Mouse (Mus musculus) neural tube, embryonic 15.5 days (tissue): ENCODE measurements around the gene Lgals3. TPM values are rescaled to one million over a fixed set of nuclear protein-coding genes. Genes with fewer than 3 reads are reported as not detected.

Experiments
- ATAC-seq: fragments of 200-750 bp; cut with Nextera tagmentation; 2 replicates; pipeline ENCODE4 v1.8.0; 2017; ENCODE audit warnings: mild to moderate bottlenecking, moderate TSS enrichment, moderate library complexity; ENCODE audit not compliant: low FRiP score
- H3K27ac ChIP-seq: fragments of 300-500 bp; sonication (generic); replicated peaks from 2 replicates; pipeline ENCODE4 v1.5.1; 2015; ENCODE audit warnings: mild to moderate bottlenecking, inconsistent platforms
- H3K27me3 ChIP-seq: fragments of 300-500 bp; sonication (generic); replicated peaks from 2 replicates; pipeline ENCODE4 v1.6.1; 2015; ENCODE audit warnings: inconsistent platforms
- H3K36me3 ChIP-seq: fragments of 300-500 bp; sonication (generic); 2 replicates; pipeline ENCODE4 v1.6.1; 2015; ENCODE audit warnings: inconsistent platforms
- H3K4me1 ChIP-seq: fragments of 300-500 bp; sonication (generic); 2 replicates; pipeline ENCODE4 v1.6.1; 2015; ENCODE audit warnings: inconsistent platforms
- H3K4me2 ChIP-seq: fragments of 300-500 bp; sonication (generic); 2 replicates; pipeline ENCODE4 v1.6.1; 2015; ENCODE audit warnings: inconsistent platforms, mild to moderate bottlenecking, moderate library complexity
- H3K4me3 ChIP-seq: fragments of 300-500 bp; sonication (generic); replicated peaks from 2 replicates; pipeline ENCODE4 v1.5.1; 2015; ENCODE audit warnings: mild to moderate bottlenecking, inconsistent platforms
- H3K9ac ChIP-seq: fragments of 300-500 bp; sonication (generic); replicated peaks from 2 replicates; pipeline ENCODE4 v1.6.1; 2015; ENCODE audit warnings: mild to moderate bottlenecking, inconsistent platforms
- H3K9me3 ChIP-seq: fragments of 300-500 bp; sonication (generic); replicated peaks from 2 replicates; pipeline ENCODE4 v1.6.1; 2016; ENCODE audit warnings: inconsistent platforms
- WGBS: fragments of 180-500 bp; shearing (Covaris S2); methylation state at CpG from one replicate; pipeline ENCODE4 v1.1.7; 2015; ENCODE audit warnings: mixed read lengths; 5-methylcytosine and 5-hydroxymethylcytosine counted together
- polyA plus RNA-seq: library from polyadenylated mRNA; unstranded; fragments of >200 nt; fragmentation: Nextera tagmentation; extraction: Ambion mirVana; gene quantifications from 2 replicates; pipeline ENCODE4 v1.2.1, GENCODE M21; 2015

The Lgals3 gene
- polyA plus RNA-seq, 1 experiment from 2014 or later, result 5.0 TPM

DNA sequence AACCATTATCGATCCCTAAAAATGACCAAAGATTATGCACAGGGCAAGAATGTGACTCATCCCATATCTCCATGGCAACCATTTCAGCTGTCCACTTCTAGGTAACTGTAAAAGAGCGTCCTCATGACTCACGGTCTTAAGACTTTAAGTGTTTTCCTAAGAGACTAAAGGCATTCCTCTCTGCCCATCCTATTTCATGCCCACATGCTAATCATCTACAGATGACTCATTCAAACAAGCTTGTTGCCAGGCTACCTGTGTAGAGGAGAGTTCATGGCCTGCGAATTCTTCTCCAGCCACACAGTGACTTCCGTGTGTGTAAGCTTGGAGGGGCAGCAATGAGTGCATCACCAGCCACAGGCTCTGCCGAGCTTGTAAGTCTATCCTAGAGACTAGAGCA, 4.1 kb downstream of the Lgals3 start:
- WGBS, result 71% methylated on average over 6 of the region's 6 CpGs
- H3K4me1 ChIP-seq, result peaks cover 22% of the 10 kb centered on the region
- ATAC-seq, result no peak
- H3K9ac ChIP-seq, result no peak overlapping the region
- no peaks in the 10 kb centered on the region for H3K36me3 ChIP-seq
- H3K27ac ChIP-seq, result no peak overlapping the region
- no peak overlapping the region for H3K4me3 ChIP-seq
- peaks cover 26% of the 10 kb centered on the region for H3K27me3 ChIP-seq
- H3K4me2 ChIP-seq, result no peak overlapping the region
- H3K9me3 ChIP-seq, result no peaks in the 10 kb centered on the region

GRCm38 (mm10) chr14:47373728-47374678, 6.5 kb downstream of the Lgals3 start:
- H3K4me2 ChIP-seq, result peak overlapping the region; percentile 60
- H3K9me3 ChIP-seq, result no peaks in the 10 kb centered on the region
- H3K36me3 ChIP-seq, result no peaks in the 10 kb centered on the region
- ATAC-seq, result no peak
- no peak overlapping the region for H3K9ac ChIP-seq
- H3K27ac ChIP-seq, result no peak overlapping the region
- peaks cover 24% of the 10 kb centered on the region for H3K27me3 ChIP-seq
- H3K4me3 ChIP-seq, result peak overlapping the region; percentile 23
- H3K4me1 ChIP-seq, result peaks cover 9% of the 10 kb centered on the region
- WGBS, result 18% methylated on average over 44 of the region's 49 CpGs

GRCm38 (mm10) chr14:47376526-47376925, 9.0 kb downstream of the Lgals3 start:
- no peak for ATAC-seq

GRCm38 (mm10) chr14:47378336-47378735, 10.8 kb downstream of the Lgals3 start:
- no peak overlapping the region for H3K27ac ChIP-seq
- H3K4me2 ChIP-seq, result no peak overlapping the region
- ATAC-seq, result no peak
- no peak overlapping the region for H3K9ac ChIP-seq
- H3K27me3 ChIP-seq, result peaks cover 13% of the 10 kb centered on the region
- 84% methylated on average over 7 of the region's 7 CpGs for WGBS
- H3K9me3 ChIP-seq, result no peaks in the 10 kb centered on the region
- H3K36me3 ChIP-seq, result no peaks in the 10 kb centered on the region
- no peak overlapping the region for H3K4me3 ChIP-seq
- H3K4me1 ChIP-seq, result peaks cover 9% of the 10 kb centered on the region

More at GRCm38 (mm10) chr14:47376526-47376925, 9.0 kb downstream of the Lgals3 start:
- Histone ChIP-seq H3K27me3 (peaks cover 21% of the 10 kb centered on the region), H3K4me2 (no peak overlapping the region), H3K4me1 (peaks cover 9% of the 10 kb centered on the region), H3K9ac (no peak overlapping the region), H3K4me3 (no peak overlapping the region), H3K27ac (no peak overlapping the region), H3K36me3 (no peaks in the 10 kb centered on the region), H3K9me3 (no peaks in the 10 kb centered on the region)
- 86% methylated on average over 2 of the region's 2 CpGs for WGBS

DNA sequence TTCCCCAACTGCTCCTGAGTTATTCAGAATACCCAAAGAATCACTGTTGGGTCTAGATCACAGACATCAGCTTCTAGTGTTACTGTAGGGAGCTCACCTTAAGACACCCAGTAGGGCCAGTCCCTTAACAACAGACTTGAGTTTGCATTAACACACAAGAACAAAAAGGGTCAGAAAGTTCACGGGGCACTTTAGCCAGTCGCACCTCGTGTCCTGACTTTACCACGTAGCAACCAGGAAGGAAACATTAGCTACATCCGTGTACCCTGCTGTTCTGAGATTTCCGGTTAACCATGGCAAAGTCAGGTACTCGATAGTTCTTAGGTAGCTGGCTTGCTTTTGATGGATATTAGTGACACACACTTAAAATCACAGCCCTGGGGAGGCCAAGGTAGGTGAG, 16.4 kb downstream of the Lgals3 start:
- no peak overlapping the region for H3K27ac ChIP-seq
- H3K4me2 ChIP-seq, result no peak overlapping the region
- no peak overlapping the region for H3K9ac ChIP-seq
- no peaks in the 10 kb centered on the region for H3K36me3 ChIP-seq
- H3K9me3 ChIP-seq, result no peaks in the 10 kb centered on the region
- H3K4me1 ChIP-seq, result no peaks in the 10 kb centered on the region
- no peak for ATAC-seq
- no peaks in the 10 kb centered on the region for H3K27me3 ChIP-seq
- no peak overlapping the region for H3K4me3 ChIP-seq
- 83% methylated on average over 7 of the region's 7 CpGs for WGBS

DNA sequence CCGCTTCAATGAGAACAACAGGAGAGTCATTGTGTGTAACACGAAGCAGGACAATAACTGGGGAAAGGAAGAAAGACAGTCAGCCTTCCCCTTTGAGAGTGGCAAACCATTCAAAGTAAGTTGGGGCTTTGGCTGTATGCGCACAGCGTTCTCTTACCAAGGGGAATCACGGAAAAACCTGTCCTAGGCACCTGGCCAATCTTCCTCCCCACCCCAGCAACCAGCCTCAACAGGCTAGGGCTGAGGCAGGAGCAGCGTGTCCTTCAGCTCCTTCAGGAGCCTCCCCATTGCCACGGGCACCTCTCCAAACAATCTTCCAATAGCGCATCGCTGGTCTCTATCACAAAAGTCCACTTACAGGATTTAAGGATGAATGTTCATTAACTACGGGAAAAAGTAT, 17.1 kb downstream of the Lgals3 start:
- H3K36me3 ChIP-seq, result no peaks in the 10 kb centered on the region
- 80% methylated on average over 10 of the region's 10 CpGs for WGBS
- no peaks in the 10 kb centered on the region for H3K9me3 ChIP-seq
- H3K9ac ChIP-seq, result no peak overlapping the region
- H3K4me2 ChIP-seq, result no peak overlapping the region
- H3K27ac ChIP-seq, result no peak overlapping the region
- ATAC-seq, result no peak
- H3K4me3 ChIP-seq, result no peak overlapping the region
- H3K4me1 ChIP-seq, result no peaks in the 10 kb centered on the region
- H3K27me3 ChIP-seq, result no peaks in the 10 kb centered on the region

GRCm38 (mm10) chr14:47386125-47386524, 18.6 kb downstream of the Lgals3 start:
- Histone ChIP-seq H3K4me3 (no peak overlapping the region), H3K27ac (no peak overlapping the region), H3K4me1 (no peaks in the 10 kb centered on the region), H3K9ac (no peak overlapping the region), H3K4me2 (no peak overlapping the region), H3K36me3 (no peaks in the 10 kb centered on the region), H3K27me3 (no peaks in the 10 kb centered on the region), H3K9me3 (no peaks in the 10 kb centered on the region)
- WGBS, result 76% methylated on average over 11 of the region's 11 CpGs
- no peak for ATAC-seq

DNA sequence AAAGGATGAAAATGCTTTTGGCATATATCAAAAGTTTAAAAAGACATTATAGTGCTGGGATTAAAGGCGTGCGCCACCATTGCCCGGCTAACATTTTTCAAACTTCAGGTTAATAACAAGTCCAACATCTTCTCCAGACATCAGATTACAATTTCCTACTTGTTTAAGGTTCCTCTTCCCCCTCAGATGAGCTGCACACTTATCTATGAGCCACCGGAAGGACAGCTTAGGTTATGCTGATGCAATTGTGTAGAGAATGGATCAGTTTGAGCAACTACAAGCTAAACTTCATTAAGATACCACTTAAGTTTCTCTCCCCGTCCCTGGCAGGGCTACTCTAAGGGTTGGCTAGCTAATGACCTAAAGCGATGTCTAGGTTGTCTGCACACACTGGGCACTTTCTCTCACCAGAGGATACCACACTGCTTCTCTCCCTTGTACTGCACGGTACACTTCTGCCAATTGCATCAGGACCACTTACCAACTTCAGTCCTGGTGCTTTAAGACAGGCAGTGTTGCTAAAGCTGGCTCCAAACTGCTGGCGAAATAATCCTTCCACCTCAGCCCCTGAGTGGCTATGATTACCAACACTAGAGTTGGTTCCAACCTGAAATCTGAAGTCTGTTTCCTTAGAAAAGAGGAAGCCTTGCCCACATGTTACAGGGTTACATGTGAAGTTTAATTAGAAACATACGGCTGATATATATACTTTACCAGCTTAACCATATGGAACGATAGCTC, 26.0 kb downstream of the Lgals3 start:
- no peak for ATAC-seq
- 94% methylated on average over 10 of the region's 10 CpGs for WGBS
- H3K4me2 ChIP-seq, result no peak overlapping the region

DNA sequence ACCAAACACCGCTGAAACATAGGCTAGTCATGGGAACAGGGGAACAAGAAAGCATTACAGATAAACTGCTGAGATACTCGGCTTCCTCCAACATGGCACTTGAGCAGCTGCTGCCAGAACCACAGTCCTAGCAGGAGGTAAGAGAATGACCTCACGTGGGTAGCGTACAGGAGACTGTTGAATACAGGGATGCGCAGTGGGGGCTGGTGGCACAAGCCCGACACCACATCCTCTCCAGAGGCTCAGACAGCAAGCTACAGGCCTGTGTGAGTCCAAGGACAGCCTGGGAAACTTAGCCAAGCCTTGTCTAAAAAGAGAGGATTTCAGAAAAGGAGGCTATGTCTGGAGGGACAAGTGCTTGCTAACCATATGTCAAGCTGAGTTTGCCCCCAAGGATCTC, 27.5 kb downstream of the Lgals3 start:
- no peak for ATAC-seq
- Histone ChIP-seq H3K9me3 (no peaks in the 10 kb centered on the region), H3K36me3 (no peaks in the 10 kb centered on the region), H3K4me1 (peaks cover 13% of the 10 kb centered on the region), H3K4me2 (peak overlapping the region; percentile 24; the same call in 1 of the 2 replicates), H3K27me3 (no peaks in the 10 kb centered on the region), H3K27ac (no peak overlapping the region), H3K9ac (no peak overlapping the region), H3K4me3 (no peak overlapping the region)
- WGBS, result 88% methylated on average over 6 of the region's 6 CpGs

More for the DNA sequence above, 26.0 kb downstream of the Lgals3 start:
- no peaks in the 10 kb centered on the region for H3K27me3 ChIP-seq
- no peak overlapping the region for H3K27ac ChIP-seq
- H3K9ac ChIP-seq, result no peak overlapping the region
- H3K4me3 ChIP-seq, result no peak overlapping the region
- no peaks in the 10 kb centered on the region for H3K36me3 ChIP-seq
- H3K9me3 ChIP-seq, result no peaks in the 10 kb centered on the region
- peaks cover 13% of the 10 kb centered on the region for H3K4me1 ChIP-seq

DNA sequence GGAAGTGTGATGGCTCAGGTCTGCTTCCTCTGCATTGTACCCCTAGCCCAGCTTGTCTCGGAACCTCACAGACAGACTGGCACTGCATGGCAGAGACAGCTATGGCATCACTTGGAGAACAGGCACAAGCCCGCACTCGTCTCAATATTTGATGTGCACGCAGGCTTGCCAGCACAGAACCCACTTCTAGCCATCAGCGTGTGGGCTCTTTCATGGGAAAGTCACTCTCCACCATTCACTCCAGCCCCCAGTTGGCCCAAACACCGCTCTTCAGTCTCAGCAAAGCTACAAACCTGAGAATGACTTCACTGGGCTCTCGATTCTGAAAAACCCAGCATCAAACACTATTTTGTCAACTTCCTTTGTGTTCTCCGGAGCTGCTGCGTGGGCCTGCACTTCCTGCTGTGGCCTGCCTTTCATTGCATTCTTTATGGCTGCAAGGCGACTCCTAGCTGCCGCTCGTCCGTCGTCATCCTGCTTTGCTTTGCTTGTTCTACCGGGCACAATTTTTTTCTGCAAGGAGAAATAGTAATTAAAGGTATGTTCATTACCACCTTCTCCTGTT, 28.0 kb downstream of the Lgals3 start:
- no peak overlapping the region for H3K4me3 ChIP-seq
- H3K27me3 ChIP-seq, result no peaks in the 10 kb centered on the region
- H3K36me3 ChIP-seq, result no peaks in the 10 kb centered on the region
- 42% methylated on average over 15 of the region's 15 CpGs for WGBS
- H3K9ac ChIP-seq, result no peak overlapping the region
- peak overlapping the region; percentile 24; the same call in 1 of the 2 replicates for H3K4me2 ChIP-seq
- H3K27ac ChIP-seq, result peak overlapping the region; percentile 4; the same call in 1 of the 2 replicates
- no peaks in the 10 kb centered on the region for H3K9me3 ChIP-seq
- peak; percentile 21; the same call in 1 of the 2 replicates for ATAC-seq
- peaks cover 13% of the 10 kb centered on the region for H3K4me1 ChIP-seq

DNA sequence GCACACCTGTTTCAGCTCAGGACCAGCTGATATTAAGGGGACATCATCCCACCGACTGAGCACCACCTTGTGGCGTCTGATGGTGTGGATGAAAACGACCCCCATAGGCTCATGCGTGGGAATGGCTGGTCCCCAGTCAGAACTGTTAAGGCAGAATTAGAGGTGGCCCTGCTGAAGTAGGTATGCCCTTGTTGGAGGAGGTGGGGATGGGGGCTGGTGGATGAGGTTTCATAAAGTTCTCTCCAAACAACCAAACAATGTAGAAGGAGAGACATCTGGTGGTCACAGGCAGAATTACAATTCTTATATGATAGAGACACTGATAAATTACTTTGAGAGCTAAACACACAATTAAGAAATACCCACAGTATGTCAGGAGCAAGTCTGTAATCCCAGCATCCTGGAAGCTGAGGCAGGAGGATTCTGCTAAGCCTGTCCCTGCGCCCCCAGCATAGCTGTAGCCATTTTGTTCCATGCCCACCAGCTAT, 28.7 kb downstream of the Lgals3 start:
- no peaks in the 10 kb centered on the region for H3K9me3 ChIP-seq
- H3K36me3 ChIP-seq, result no peaks in the 10 kb centered on the region
- peak overlapping the region; percentile 24 for H3K4me2 ChIP-seq
- no peaks in the 10 kb centered on the region for H3K27me3 ChIP-seq
- H3K9ac ChIP-seq, result no peak overlapping the region
- peaks cover 13% of the 10 kb centered on the region for H3K4me1 ChIP-seq
- WGBS, result 66% methylated on average over 5 of the region's 5 CpGs
- peak; percentile 78 for ATAC-seq
- H3K27ac ChIP-seq, result no peak overlapping the region
- no peak overlapping the region for H3K4me3 ChIP-seq
